Mouse (Mus musculus) right cerebral cortex, postnatal 14 days (tissue): ENCODE data around the gene Taf1c.

Source experiments
- DNase-seq: peaks from one replicate; pipeline ENCODE4 v3.0.0; 2022

Taf1c gene

GRCm38 (mm10) chr8:119569881-119570280, 35.1 kb downstream of the Taf1c start:
- DNase-seq: no peak

DNA sequence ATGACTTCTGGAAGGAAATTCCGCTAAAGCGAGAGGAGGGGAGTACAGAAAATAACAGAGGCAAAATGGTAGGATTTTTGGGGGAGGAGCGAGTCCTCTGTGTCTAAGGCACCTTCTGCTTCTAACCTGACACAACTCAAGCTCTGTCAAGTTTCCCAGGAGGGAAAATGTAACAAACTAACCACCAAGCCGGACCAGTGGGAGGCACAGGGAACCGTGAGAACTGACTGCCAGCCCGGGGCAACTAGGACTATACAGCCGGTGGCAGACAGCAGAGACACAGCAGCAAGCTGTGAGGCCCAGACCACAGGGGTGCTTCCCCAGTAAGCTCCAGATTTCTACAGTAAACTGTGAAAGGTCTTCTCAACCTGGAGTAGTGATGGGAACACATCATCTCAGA, 36.1 kb downstream of the Taf1c start:
- no peak for DNase-seq

DNA sequence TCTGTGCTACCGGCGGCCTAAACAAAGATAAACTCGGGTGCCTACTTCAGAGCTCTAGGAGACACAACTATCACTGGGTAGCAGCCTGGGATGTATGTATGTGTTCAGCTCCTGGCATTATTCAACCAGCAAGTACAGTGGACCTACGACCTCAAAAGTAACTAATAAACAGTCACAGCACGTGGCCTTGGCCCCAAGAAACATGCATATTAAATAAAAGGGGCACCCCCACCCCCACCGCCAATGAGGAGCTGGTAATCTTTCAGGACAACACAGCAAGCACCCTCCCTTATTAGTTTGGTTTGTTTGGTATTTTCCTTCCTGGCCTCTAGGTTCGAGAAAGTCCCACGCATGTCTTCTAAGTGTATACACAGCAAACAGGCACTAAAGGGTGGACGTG, 36.8 kb downstream of the Taf1c start:
- no peak for DNase-seq

- no peak for DNase-seq
Observed at GRCm38 (mm10) chr8:119566367-119566766, 38.7 kb downstream of the Taf1c start.

- DNase-seq: no peak
Observed at GRCm38 (mm10) chr8:119563849-119564251, 41.2 kb downstream of the Taf1c start.

- no peak for DNase-seq
Observed at GRCm38 (mm10) chr8:119559402-119559720, 45.7 kb downstream of the Taf1c start.

DNA sequence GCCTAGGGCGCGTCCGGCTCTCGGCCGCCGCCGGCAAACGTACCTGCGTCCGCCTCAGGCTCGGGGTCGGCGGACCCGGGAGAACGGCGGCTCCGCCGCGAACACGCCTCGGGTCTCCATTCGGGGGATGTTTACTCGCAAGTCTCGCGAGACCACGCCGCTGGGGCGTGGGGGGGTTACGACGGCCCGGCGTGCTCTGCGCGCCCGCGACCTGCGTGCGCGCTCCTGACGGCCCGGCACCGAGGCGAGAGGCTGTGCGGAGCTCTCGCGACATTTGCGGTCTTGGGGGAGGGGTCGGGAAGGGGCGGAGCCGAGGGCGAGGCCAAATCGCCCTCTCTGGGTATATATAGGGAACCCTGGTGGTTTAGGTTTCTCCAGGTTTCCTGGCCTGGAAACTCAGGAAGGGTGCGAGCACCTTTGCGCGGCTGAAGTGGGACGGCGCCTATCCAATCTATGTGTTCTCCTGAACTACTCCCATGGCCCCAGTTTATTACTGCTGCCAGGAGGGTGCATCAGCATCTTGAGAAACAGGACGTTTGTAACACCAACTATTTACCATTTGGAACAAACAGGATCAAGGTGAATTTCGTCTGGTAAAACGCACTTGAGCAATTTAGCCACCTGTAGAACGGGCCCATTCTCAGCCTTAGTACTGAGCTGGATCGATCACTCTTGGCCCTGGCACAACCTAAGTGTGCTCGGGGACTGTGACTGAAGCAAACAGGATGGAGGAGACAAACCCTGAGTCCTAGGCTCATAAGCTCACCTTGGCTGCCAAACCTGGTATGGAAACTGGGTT, 46.2 kb downstream of the Taf1c start, which contains the start of gene Mbtps1:
TSS of gene Mbtps1 (minus strand) at position 133 of the 799 bp plus-strand sequence.
- peak; percentile 97 for DNase-seq

- DNase-seq: peak; percentile 70
Observed at GRCm38 (mm10) chr8:119557821-119558602, 47.0 kb downstream of the Taf1c start.

DNA sequence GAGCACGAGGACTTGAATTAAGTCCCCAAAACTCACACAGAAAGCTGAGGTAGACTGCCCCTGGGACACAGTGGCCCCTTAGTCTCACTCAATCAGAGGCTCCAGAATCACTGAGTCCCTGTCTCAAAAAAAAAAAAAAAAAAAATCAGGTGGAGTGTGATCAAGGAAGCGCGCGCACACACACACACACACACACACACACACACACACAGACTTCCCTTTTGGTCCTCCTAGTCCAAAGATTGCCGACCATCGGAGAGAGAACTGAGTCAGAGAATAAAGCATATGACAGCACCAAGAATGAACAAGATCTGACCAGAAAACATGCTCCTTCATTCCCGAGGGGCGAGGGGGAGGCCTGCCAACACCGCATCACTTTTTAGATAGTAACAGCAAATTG, 47.9 kb downstream of the Taf1c start:
- DNase-seq: no peak

GRCm38 (mm10) chr8:119555861-119556260, 49.2 kb downstream of the Taf1c start:
- DNase-seq: no peak

GRCm38 (mm10) chr8:119552967-119553366, 52.1 kb downstream of the Taf1c start:
- no peak for DNase-seq

DNA sequence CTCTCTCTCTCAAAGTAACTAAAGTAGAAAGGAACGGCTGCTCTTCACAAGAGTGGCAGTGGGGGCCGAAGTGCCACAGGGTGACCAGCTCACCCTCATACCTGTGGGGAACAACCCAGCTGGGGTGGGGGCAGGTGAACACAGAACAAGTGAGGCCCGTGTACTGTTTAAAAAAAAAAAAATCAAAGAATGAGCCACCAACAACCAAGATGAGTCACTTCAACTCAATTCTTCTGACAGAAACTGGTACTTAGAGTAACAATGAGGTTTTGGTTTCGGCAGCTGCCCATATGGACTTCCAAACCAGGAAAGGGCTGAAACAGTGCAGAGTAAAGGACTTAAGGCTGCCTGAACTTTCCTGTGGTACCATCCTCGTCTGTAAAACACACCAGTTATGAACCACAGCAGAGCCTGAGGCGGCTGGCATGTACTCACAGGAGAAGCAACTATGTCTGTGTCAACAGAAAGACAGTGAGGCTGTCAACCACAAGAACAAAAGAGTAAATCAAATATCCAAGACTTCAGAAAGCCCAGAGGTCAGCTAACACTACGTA, 56.4 kb downstream of the Taf1c start:
- DNase-seq: no peak
